Mouse (Mus musculus) brain, embryonic 14.5 days (tissue): ENCODE measurements at regions not wholly inside any gene's neighbourhood (a gene's known extent, or its start where the extent isn't known, plus 50 kb on each side); places are given as distances from the start of the nearest gene placed in this dataset.

Experiments
- DNase-seq: peaks from one replicate; pipeline ENCODE4 v3.0.0-alpha.2; 2011; ENCODE audit warnings: low read depth
- CTCF ChIP-seq: fragments of 200-500 bp; IDR thresholded peaks from 2 replicates; pipeline ENCODE4 v1.5.1; 2012; ENCODE audit warnings: inconsistent platforms, mild to moderate bottlenecking, moderate library complexity, borderline replicate concordance; ENCODE audit not compliant: insufficient read depth, insufficient read length; ENCODE audit errors: extremely low read depth
- POLR2A ChIP-seq: fragments of 200-500 bp; IDR thresholded peaks from 2 replicates; pipeline ENCODE4 v1.6.1; 2012; ENCODE audit warnings: mild to moderate bottlenecking, inconsistent platforms, borderline replicate concordance; ENCODE audit not compliant: poor library complexity, insufficient read depth, insufficient read length, severe bottlenecking; ENCODE audit errors: extremely low read depth

- DNase-seq: no peak
- no peak for TF ChIP-seq CTCF
- no peak for TF ChIP-seq POLR2A
Observed at GRCm38 (mm10) chr11:57958233-57958632, 50.6 kb upstream of the Larp1 start.

GRCm38 (mm10) chr11:57956909-57957308 is 52.0 kb upstream of the Larp1 start:
- TF ChIP-seq CTCF (no peak), POLR2A (no peak)
- DNase-seq: no peak

GRCm38 (mm10) chr11:57956076-57956475 is 52.8 kb upstream of the Larp1 start:
- TF ChIP-seq POLR2A (no peak), CTCF (no peak)
- DNase-seq: no peak

GRCm38 (mm10) chr11:57955476-57955875 is 53.4 kb upstream of the Larp1 start:
- TF ChIP-seq POLR2A: no peak
- no peak for TF ChIP-seq CTCF
- no peak for DNase-seq

GRCm38 (mm10) chr11:57954510-57955184 is 54.2 kb upstream of the Larp1 start:
- DNase-seq: no peak
- TF ChIP-seq CTCF (no peak), POLR2A (no peak)

- DNase-seq: no peak
- no peak for TF ChIP-seq CTCF
Observed at GRCm38 (mm10) chr11:57953694-57954093, 55.2 kb upstream of the Larp1 start.

GRCm38 (mm10) chr11:57952619-57953018 is 56.2 kb upstream of the Larp1 start:
- TF ChIP-seq CTCF: no peak
- TF ChIP-seq POLR2A: no peak
- no peak for DNase-seq

- no peak for DNase-seq
- TF ChIP-seq CTCF (no peak), POLR2A (no peak)
Observed at GRCm38 (mm10) chr11:57951541-57952326, 57.1 kb upstream of the Larp1 start.

- peak; percentile 77 for DNase-seq
- TF ChIP-seq CTCF (peak; percentile 65; the same call in 1 of the 2 replicates), POLR2A (no peak)
Observed at GRCm38 (mm10) chr11:57950989-57951388, 57.9 kb upstream of the Larp1 start.

GRCm38 (mm10) chr11:57949067-57949466 is 59.8 kb upstream of the Larp1 start:
- DNase-seq: no peak
- TF ChIP-seq CTCF: no peak
- no peak for TF ChIP-seq POLR2A

GRCm38 (mm10) chr11:57947347-57947746 is 61.5 kb upstream of the Larp1 start:
- TF ChIP-seq CTCF: no peak
- no peak for TF ChIP-seq POLR2A
- DNase-seq: no peak

- no peak for TF ChIP-seq POLR2A
- peak; percentile 97 for TF ChIP-seq CTCF
- DNase-seq: peak; percentile 78
Observed at GRCm38 (mm10) chr11:57934391-57934850, 74.4 kb upstream of the Larp1 start.
